Mouse (Mus musculus) bone marrow, adult 2 months (tissue): ENCODE data around the gene Hmx2.

ENCODE experiments used
- CTCF ChIP-seq: fragments of 200-500 bp; IDR thresholded peaks from 2 replicates; pipeline ENCODE4 v1.5.1; 2011; ENCODE audit warnings: low read length, control low read depth; ENCODE audit not compliant: control insufficient read depth, insufficient read depth
- POLR2A ChIP-seq: fragments of 200-500 bp; IDR thresholded peaks from 2 replicates; pipeline ENCODE4 v1.6.1; 2011; ENCODE audit warnings: low read depth, mild to moderate bottlenecking, control low read depth, low read length, borderline replicate concordance; ENCODE audit not compliant: control insufficient read depth

- TF ChIP-seq CTCF (no peak), POLR2A (no peak)
These were observed 7.5 kb downstream of the Hmx2 start for GRCm38 (mm10) chr7:131556116-131556515.
